9 mouse cellular contexts compared by ENCODE assay signal in the genomic region with DNA sequence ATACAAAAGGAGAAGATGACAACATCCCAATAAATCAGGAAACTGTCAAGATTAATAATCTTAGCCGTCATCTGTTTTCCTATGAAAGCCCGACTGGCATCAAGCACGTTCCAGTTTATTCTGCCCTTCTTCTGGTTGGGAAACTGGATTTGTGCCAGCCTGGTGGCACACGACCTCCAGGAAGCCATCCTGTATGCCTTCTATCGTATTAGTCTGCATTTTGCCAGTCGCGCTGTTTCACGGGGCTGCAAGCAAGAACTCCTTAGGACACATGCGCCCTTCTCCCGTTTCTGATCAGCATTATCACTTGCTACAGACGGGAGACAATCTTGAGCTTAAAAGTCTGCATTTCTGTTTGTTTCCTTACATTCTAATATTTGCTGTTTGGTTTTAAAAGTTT.
DNase-seq lines count a peak whose midpoint lies in the region; ATAC-seq lines count a peak whose summit lies in the region.
"Had no signal": no experiment of that assay in that cellular context is flagged by ENCODE, and none has a peak within 500 bp of the region (broad histone marks: within the 10 kb centered on the region; RNA-seq: fewer than 3 reads in every experiment).

No protein-coding gene starts in this region.

- peak; percentile 2 for DNase-seq in cerebellum, adult 9-10 months
- peak; percentile 14 to 46 for DNase-seq in left cerebral cortex, postnatal 25 days (ENCODE audit: low spot score in 2 of 2)
- DNase-seq in left cerebral cortex, adult 9 months (ENCODE audit: low spot score in 2 of 2): no peak
- DNase-seq in thymus, postnatal 14 days: peak; percentile 61
- DNase-seq in c-Kit-positive CD71-positive TER-119-positive erythroid progenitor cells, embryonic 14.5 days (ENCODE audit: low spot score): no peak

- WGBS in midbrain, embryonic 12.5 days: 56% methylated on average over 11 of the region's 11 CpGs
- WGBS in intestine, embryonic 16.5 days: 67% methylated on average over 11 of the region's 11 CpGs

- peak overlapping the region; percentile 22; the same call in 1 of the 2 replicates for H3K4me2 ChIP-seq in midbrain, embryonic 12.5 days (replicated peaks)
- no peak overlapping the region for H3K4me2 ChIP-seq in intestine, embryonic 16.5 days (ENCODE audit: low read depth, low read length)

- no peak overlapping the region for H3K27ac ChIP-seq in midbrain, embryonic 12.5 days (replicated peaks)
- no peak overlapping the region for H3K27ac ChIP-seq in intestine, embryonic 16.5 days (ENCODE audit: low read length)
- H3K27ac ChIP-seq: liver, embryonic 14.5 days had no signal

- H3K9me3 ChIP-seq in midbrain, embryonic 12.5 days: no peaks in the 10 kb centered on the region
- no peaks in the 10 kb centered on the region for H3K9me3 ChIP-seq in intestine, embryonic 16.5 days (ENCODE audit: control insufficient read depth, low read length)

- H3K9ac ChIP-seq in midbrain, embryonic 12.5 days (replicated peaks): no peak overlapping the region
- no peak overlapping the region for H3K9ac ChIP-seq in intestine, embryonic 16.5 days (ENCODE audit: low read depth, low read length)
- H3K9ac ChIP-seq: liver, embryonic 14.5 days had no signal

- ATAC-seq in cerebellum, adult (ENCODE audit: insufficient number of reproducible peaks, low FRiP score, low TSS enrichment): no peak
- ATAC-seq in midbrain, embryonic 12.5 days (ENCODE audit: low FRiP score, low read depth): peak; percentile 53; the same call in 1 of the 2 replicates
- ATAC-seq in intestine, embryonic 16.5 days: no peak

- H3K36me3 ChIP-seq in midbrain, embryonic 12.5 days: no peaks in the 10 kb centered on the region
- no peaks in the 10 kb centered on the region for H3K36me3 ChIP-seq in intestine, embryonic 16.5 days (ENCODE audit: control insufficient read depth, insufficient read depth, low read length)

- H3K4me3 ChIP-seq in midbrain, embryonic 12.5 days: no peak overlapping the region
- H3K4me3 ChIP-seq in intestine, embryonic 16.5 days (ENCODE audit: low read length): no peak overlapping the region

- peaks cover 13% of the 10 kb centered on the region for H3K4me1 ChIP-seq in midbrain, embryonic 12.5 days
- H3K4me1 ChIP-seq in intestine, embryonic 16.5 days (ENCODE audit: control insufficient read depth, insufficient read depth, low read length): no peaks in the 10 kb centered on the region

- no peaks in the 10 kb centered on the region for H3K27me3 ChIP-seq in midbrain, embryonic 12.5 days
- no peaks in the 10 kb centered on the region for H3K27me3 ChIP-seq in intestine, embryonic 16.5 days (replicated peaks; ENCODE audit: control insufficient read depth, insufficient read depth, low read length)

- intact Hi-C loops in left cerebral cortex, postnatal 25 days (cut with DNase I): loop anchor here (5.0 to 10.0 kb wide), 3 partner anchors 649 to 1649 kb away; no protein-coding TSS in a partner anchor

Comparison
In these comparisons a context has a peak if more than half of its experiments do, and no peak if none do; other contexts are left out.
1. DNase-seq: peak in cerebellum, adult 9-10 months (single experiment), left cerebral cortex, postnatal 25 days (2 of 2) and thymus, postnatal 14 days (single experiment); none in left cerebral cortex, adult 9 months (0 of 2) and c-Kit-positive CD71-positive TER-119-positive erythroid progenitor cells, embryonic 14.5 days (single experiment).